Mouse (Mus musculus) neutrophil, adult 5-6 weeks (primary cell): ENCODE data around the gene Gm9046. TPM values are rescaled to one million over a fixed set of nuclear protein-coding genes. Genes with fewer than 3 reads are reported as not detected.
"Not testable (repeated sequence)": the region's sequence is repeated elsewhere in the genome, so short reads cannot be mapped to it uniquely, and the experiment has no call there.

Experiments
- ATAC-seq: fragments of 151-379, 151-347 bp; 2 replicates; pipeline ENCODE4 v1.8.0; 2017; ENCODE audit warnings: mild to moderate bottlenecking, moderate TSS enrichment; ENCODE audit not compliant: insufficient number of reproducible peaks, poor library complexity, low FRiP score, severe bottlenecking; ENCODE audit errors: extremely low read depth
- total RNA-seq: library from RNA; stranded (forward); fragments of 200-1000 nt; gene quantifications from 2 replicates; pipeline ENCODE4 v1.2.3, GENCODE M21; 2017

Gm9046 gene
- total RNA-seq, result not detected in 2 replicates

GRCm38 (mm10) chr10:118343155-118343554, at the start of gene Gm9046:
Gene Gm9046, minus strand, starts transcription at chr10:118343255.
- ATAC-seq, result not testable (repeated sequence)

GRCm38 (mm10) chr10:118370443-118370842, 27.4 kb upstream of the Gm9046 start:
- ATAC-seq, result peak; percentile 99

- no peak for ATAC-seq
These were observed 26.5 kb upstream of the Gm9046 start for GRCm38 (mm10) chr10:118369518-118369917.

GRCm38 (mm10) chr10:118354005-118354404, 10.9 kb upstream of the Gm9046 start, which contains the start of gene Gm9049:
Gene Gm9049, minus strand, starts transcription at chr10:118354105.
- ATAC-seq, result not testable (repeated sequence)

GRCm38 (mm10) chr10:118348579-118348978, 5.5 kb upstream of the Gm9046 start, which contains the start of gene Gm9048:
Gene Gm9048, minus strand, starts transcription at chr10:118348679.
- ATAC-seq, result not testable (repeated sequence)

- ATAC-seq, result not testable (repeated sequence)
These were observed 5.3 kb downstream of the Gm9046 start, which contains the start of gene Gm9045 for GRCm38 (mm10) chr10:118337731-118338130. Gene Gm9045, minus strand, starts transcription at chr10:118337831.

- not testable (repeated sequence) for ATAC-seq
These were observed 10.7 kb downstream of the Gm9046 start, which contains the start of gene Gm9044 for GRCm38 (mm10) chr10:118332308-118332707. Gene Gm9044, minus strand, starts transcription at chr10:118332408.

- ATAC-seq, result not testable (repeated sequence)
These were observed 16.2 kb downstream of the Gm9046 start, which contains the start of gene Gm9040 for GRCm38 (mm10) chr10:118326869-118327268. Gene Gm9040, minus strand, starts transcription at chr10:118326969.

GRCm38 (mm10) chr10:118319024-118319423, 24.0 kb downstream of the Gm9046 start:
- no peak for ATAC-seq

GRCm38 (mm10) chr10:118302133-118302532, 40.9 kb downstream of the Gm9046 start:
- not testable (repeated sequence) for ATAC-seq

GRCm38 (mm10) chr10:118294938-118295337, 48.1 kb downstream of the Gm9046 start, which contains the start of gene Iltifb:
Gene Iltifb, minus strand, starts transcription at chr10:118295038.
- no peak for ATAC-seq

Other genes starting within 250 kb of the Gm9046 start
- 67.0 and 74.5 TPM in 2 replicates for gene Mdm1, start 201.4 kb downstream of the Gm9046 start, total RNA-seq
- gene Il22, start 138.3 kb downstream of the Gm9046 start, total RNA-seq, result not detected in 2 replicates
- gene Gm32717, start 102.5 kb downstream of the Gm9046 start, total RNA-seq, result 0.25 TPM in 1 of 2 replicates, not detected in the other
- gene Gm32802, start 84.6 kb downstream of the Gm9046 start, total RNA-seq, result 0.25 TPM in 1 of 2 replicates, not detected in the other
- gene Iltifb, start 48.2 kb downstream of the Gm9046 start, total RNA-seq, result not detected in 2 replicates
- gene Gm9040, start 16.3 kb downstream of the Gm9046 start, total RNA-seq, result not detected in 2 replicates
- gene Gm9044, start 10.8 kb downstream of the Gm9046 start, total RNA-seq, result not detected in 2 replicates
- not detected in 2 replicates for gene Gm9045, start 5.4 kb downstream of the Gm9046 start, total RNA-seq
- not detected in 2 replicates for gene Gm9048, start 5.4 kb upstream of the Gm9046 start, total RNA-seq
- not detected in 2 replicates for gene Gm9049, start 10.8 kb upstream of the Gm9046 start, total RNA-seq
- gene Ifng, start 97.8 kb upstream of the Gm9046 start, total RNA-seq, result 0.49 and 0.58 TPM in 2 replicates